Mouse (Mus musculus): ENCODE measurements around the gene Spred3. TPM values are rescaled to one million over a fixed set of nuclear protein-coding genes. Genes with fewer than 3 reads are reported as not detected.

The Spred3 gene
- polyA plus RNA-seq, 1 experiment from 2014 or later = 4.9 TPM

DNA sequence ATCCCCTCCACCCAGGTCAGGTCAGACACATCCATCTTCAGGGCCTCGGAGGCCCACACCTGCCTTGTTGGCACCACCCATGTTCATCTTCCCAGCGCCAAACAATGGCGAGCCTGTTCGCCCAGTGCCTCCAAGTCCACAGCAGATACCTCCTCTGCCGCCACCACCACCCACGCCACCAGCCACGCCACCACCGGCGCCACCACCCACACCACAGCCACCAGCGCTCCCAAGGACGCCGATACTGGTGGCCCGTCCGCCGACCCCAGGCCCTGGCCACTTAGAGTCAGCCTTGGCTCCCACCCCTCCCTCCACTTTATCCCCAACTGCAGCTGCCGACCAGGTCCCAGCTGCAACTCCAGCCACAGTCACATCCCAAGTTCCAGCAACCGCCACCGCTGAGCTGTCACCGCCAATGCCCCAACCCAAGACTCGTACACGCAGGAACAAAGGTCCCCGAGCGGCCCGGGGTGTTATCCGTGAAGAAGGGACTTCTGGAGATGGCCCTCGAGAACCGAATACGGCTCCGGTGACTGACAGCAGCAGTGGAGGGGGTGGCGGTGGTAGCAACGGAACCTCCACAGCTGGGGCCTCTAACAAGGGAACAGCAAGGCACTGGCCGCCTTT is 2.3 kb upstream of the Spred3 start:
- Histone ChIP-seq H3K4me1 (ENCODE audit: control insufficient read depth, insufficient read depth, low read length) (peaks cover 9% of the 10 kb centered on the region), H3K36me3 (replicated peaks; ENCODE audit: control insufficient read depth, insufficient read depth, low read depth, low read length) (peaks cover 14% of the 10 kb centered on the region), H3K4me3 (ENCODE audit: low read depth, low read length) (no peak overlapping the region), H3K27me3 (ENCODE audit: control insufficient read depth, insufficient read depth, low read length) (peaks cover 29% of the 10 kb centered on the region), H3K9me3 (replicated peaks; ENCODE audit: control insufficient read depth, low read length) (no peaks in the 10 kb centered on the region), H3K9ac (replicated peaks; ENCODE audit: low read length) (no peak overlapping the region), H3K4me2 (ENCODE audit: low read depth, low read length) (no peak overlapping the region), H3K27ac (replicated peaks; ENCODE audit: low read depth, low read length) (no peak overlapping the region)
- DNase-seq (ENCODE audit: low spot score) (no peak), ATAC-seq (replicated peaks; ENCODE audit: insufficient number of reproducible peaks, low FRiP score, low TSS enrichment, low read depth) (no peak)
- WGBS = 25% methylated on average over 31 of the region's 32 CpGs

- H3K27ac ChIP-seq (replicated peaks; ENCODE audit: low read depth, low read length) = no peak overlapping the region
- H3K36me3 ChIP-seq (replicated peaks; ENCODE audit: control insufficient read depth, insufficient read depth, low read depth, low read length) = peaks cover 14% of the 10 kb centered on the region
These were observed 1.4 kb upstream of the Spred3 start for GRCm38 (mm10) chr7:29171562-29172097.

DNA sequence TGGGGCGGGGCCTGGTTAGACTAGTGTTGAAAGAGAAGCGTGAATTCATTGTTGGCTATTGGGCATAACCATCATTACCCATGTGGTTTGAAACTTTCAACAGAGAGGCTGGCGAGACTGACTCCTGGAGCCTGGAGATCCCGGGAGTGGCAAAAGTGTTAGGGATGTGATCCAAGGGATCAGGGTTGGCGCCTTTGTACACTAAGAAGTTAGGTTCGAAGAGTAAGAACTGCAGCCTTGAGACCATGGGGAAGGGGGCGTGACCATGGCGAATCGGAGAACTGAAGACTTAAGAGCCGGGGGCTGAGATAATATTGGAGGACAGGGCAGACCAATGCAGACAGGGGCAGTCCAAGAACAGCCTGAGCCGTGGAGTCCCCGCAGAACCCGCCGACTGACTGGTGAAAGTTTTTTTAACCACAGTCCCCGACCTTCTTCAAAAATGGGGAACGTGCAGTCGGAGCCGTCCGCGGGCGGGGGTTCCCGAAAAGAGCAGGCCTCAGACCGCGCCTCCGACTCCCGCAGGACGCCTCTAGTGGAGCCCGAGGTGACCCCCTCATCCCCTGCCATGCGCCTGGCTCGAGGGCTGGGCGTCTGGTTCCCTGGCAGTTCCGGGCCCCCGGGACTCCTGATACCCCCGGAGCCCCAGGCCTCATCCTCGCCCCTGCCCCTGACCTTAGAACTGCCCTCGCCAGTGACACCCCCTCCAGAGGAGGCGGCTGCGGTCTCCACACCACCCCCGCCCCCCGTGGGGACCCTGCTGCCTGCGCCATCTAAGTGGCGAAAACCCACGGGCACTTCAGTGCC is 747 bp upstream of the Spred3 start:
- H3K36me3 ChIP-seq (replicated peaks; ENCODE audit: control insufficient read depth, insufficient read depth, low read depth, low read length) = peaks cover 11% of the 10 kb centered on the region
- no peaks in the 10 kb centered on the region for H3K9me3 ChIP-seq (replicated peaks; ENCODE audit: control insufficient read depth, low read length)
- peak overlapping the region; percentile 55 for H3K9ac ChIP-seq (replicated peaks; ENCODE audit: low read length)
- WGBS = 2% methylated on average over 40 of the region's 43 CpGs
- H3K27me3 ChIP-seq (ENCODE audit: control insufficient read depth, insufficient read depth, low read length) = peaks cover 29% of the 10 kb centered on the region
- H3K27ac ChIP-seq (replicated peaks; ENCODE audit: low read depth, low read length) = no peak overlapping the region
- ATAC-seq (replicated peaks; ENCODE audit: insufficient number of reproducible peaks, low FRiP score, low TSS enrichment, low read depth) (no peak), DNase-seq (ENCODE audit: low spot score) (peak; percentile 54)
- peaks cover 9% of the 10 kb centered on the region for H3K4me1 ChIP-seq (ENCODE audit: control insufficient read depth, insufficient read depth, low read length)
- H3K4me3 ChIP-seq (ENCODE audit: low read depth, low read length) = peak overlapping the region; percentile 49
- H3K4me2 ChIP-seq (ENCODE audit: low read depth, low read length) = peak overlapping the region; percentile 48

More at GRCm38 (mm10) chr7:29171562-29172097, 1.4 kb upstream of the Spred3 start:
- ATAC-seq (replicated peaks; ENCODE audit: insufficient number of reproducible peaks, low FRiP score, low TSS enrichment, low read depth) (no peak), DNase-seq (ENCODE audit: low spot score) (no peak)
- H3K4me3 ChIP-seq (ENCODE audit: low read depth, low read length) = peak overlapping the region; percentile 49
- WGBS = 7% methylated on average over 34 of the region's 34 CpGs
- peaks cover 9% of the 10 kb centered on the region for H3K4me1 ChIP-seq (ENCODE audit: control insufficient read depth, insufficient read depth, low read length)
- no peaks in the 10 kb centered on the region for H3K9me3 ChIP-seq (replicated peaks; ENCODE audit: control insufficient read depth, low read length)
- peaks cover 29% of the 10 kb centered on the region for H3K27me3 ChIP-seq (ENCODE audit: control insufficient read depth, insufficient read depth, low read length)
- H3K4me2 ChIP-seq (ENCODE audit: low read depth, low read length) = peak overlapping the region; percentile 48
- peak overlapping the region; percentile 55 for H3K9ac ChIP-seq (replicated peaks; ENCODE audit: low read length)

GRCm38 (mm10) chr7:29169231-29170065 is 763 bp downstream of the Spred3 start:
- DNase-seq (ENCODE audit: low spot score) (peak; percentile 90), ATAC-seq (replicated peaks; ENCODE audit: insufficient number of reproducible peaks, low FRiP score, low TSS enrichment, low read depth) (peak; percentile 77)
- under 1% methylated on average over 33 of the region's 39 CpGs for WGBS
- Histone ChIP-seq H3K4me3 (ENCODE audit: low read depth, low read length) (peak overlapping the region; percentile 49), H3K4me1 (ENCODE audit: control insufficient read depth, insufficient read depth, low read length) (peaks cover 9% of the 10 kb centered on the region), H3K9me3 (replicated peaks; ENCODE audit: control insufficient read depth, low read length) (no peaks in the 10 kb centered on the region), H3K27ac (replicated peaks; ENCODE audit: low read depth, low read length) (peak overlapping the region; percentile 48), H3K4me2 (ENCODE audit: low read depth, low read length) (peak overlapping the region; percentile 48), H3K27me3 (ENCODE audit: control insufficient read depth, insufficient read depth, low read length) (peaks cover 29% of the 10 kb centered on the region), H3K36me3 (replicated peaks; ENCODE audit: control insufficient read depth, insufficient read depth, low read depth, low read length) (peaks cover 2% of the 10 kb centered on the region), H3K9ac (replicated peaks; ENCODE audit: low read length) (peak overlapping the region; percentile 55)

DNA sequence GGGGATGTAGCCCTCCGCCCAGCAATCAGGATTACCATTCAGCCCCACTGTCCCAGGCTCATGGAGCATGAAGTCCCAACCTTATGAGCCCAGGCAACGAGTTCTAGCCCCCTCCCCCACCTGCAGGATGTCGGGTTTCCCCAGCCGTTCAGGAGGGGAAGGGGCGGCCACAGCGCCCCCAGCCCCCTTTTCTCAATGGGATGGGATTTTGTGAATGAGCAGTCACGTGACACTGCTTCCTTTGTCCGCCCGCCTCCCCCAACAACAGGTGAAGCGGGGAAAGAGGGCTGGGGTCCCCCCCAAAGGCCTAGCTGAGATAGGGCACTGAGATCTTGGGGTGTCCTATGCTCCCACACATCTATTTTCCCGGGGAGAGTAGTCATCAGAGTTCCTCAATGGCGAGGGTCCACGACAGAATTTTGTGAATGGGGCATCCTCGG is 1.4 kb downstream of the Spred3 start:
- no peaks in the 10 kb centered on the region; the same call in 1 of the 2 replicates for H3K36me3 ChIP-seq (replicated peaks; ENCODE audit: control insufficient read depth, insufficient read depth, low read depth, low read length)
- H3K9me3 ChIP-seq (replicated peaks; ENCODE audit: control insufficient read depth, low read length) = no peaks in the 10 kb centered on the region
- peaks cover 29% of the 10 kb centered on the region for H3K27me3 ChIP-seq (ENCODE audit: control insufficient read depth, insufficient read depth, low read length)
- H3K4me2 ChIP-seq (ENCODE audit: low read depth, low read length) = peak overlapping the region; percentile 48
- peak; percentile 72 for DNase-seq (ENCODE audit: low spot score)
- H3K27ac ChIP-seq (replicated peaks; ENCODE audit: low read depth, low read length) = peak overlapping the region; percentile 48; the same call in 1 of the 2 replicates
- ATAC-seq (replicated peaks; ENCODE audit: insufficient number of reproducible peaks, low FRiP score, low TSS enrichment, low read depth) = peak; percentile 3; the same call in 1 of the 2 replicates
- peak overlapping the region; percentile 49 for H3K4me3 ChIP-seq (ENCODE audit: low read depth, low read length)
- H3K4me1 ChIP-seq (ENCODE audit: control insufficient read depth, insufficient read depth, low read length) = peaks cover 9% of the 10 kb centered on the region
- H3K9ac ChIP-seq (replicated peaks; ENCODE audit: low read length) = peak overlapping the region; percentile 55
- under 1% methylated on average over 14 of the region's 14 CpGs for WGBS

DNA sequence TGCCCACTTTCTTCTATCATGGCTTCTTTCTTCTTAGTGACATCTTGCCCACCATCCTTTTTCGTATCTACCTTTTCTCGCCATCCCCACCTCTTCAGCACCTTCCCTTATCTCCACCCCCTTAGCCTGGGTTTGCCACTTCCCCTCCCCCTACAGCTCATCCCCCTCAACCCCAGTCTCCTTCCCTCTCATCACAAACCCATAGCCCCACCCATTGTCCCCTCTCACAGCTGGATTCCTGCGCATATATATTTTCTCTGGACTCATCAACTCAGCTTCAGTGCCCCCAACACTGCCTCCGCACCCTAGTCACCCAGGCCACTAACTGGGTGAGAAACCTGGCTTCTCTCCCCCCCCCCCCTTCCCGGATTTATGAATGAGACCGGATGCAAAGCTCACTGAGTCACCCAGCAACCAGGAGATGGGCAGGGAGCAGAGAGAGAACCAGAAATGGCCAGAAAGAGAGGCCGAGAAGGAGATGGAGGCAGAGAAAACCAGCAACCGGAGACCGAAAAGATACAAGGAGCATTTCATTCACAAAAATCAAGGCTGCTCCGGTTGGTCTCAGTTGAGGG is 2.0 kb downstream of the Spred3 start:
- no peak for ATAC-seq (replicated peaks; ENCODE audit: insufficient number of reproducible peaks, low FRiP score, low TSS enrichment, low read depth)

DNA sequence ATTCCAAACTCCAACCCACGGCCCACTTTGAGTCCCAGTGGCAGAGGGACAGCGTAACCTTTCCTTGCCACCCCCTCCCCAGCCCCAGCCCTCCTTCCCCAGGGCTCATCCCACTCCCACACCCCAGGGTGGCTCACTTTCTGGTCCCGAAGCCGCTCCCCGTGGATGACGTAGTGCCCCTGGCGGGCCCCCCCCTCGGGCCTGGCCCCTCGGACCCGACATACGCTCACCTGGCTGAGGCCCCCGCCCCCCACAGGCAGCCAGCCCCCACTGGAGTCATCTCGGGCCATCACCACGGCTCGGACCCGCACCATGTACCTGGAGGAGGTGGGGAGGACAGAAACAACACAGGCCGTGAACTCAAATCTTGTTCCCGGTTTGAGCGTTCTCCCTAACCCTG is 2.6 kb downstream of the Spred3 start:
- no peaks in the 10 kb centered on the region for H3K9me3 ChIP-seq (replicated peaks; ENCODE audit: control insufficient read depth, low read length)
- 12% methylated on average over 19 of the region's 19 CpGs for WGBS
- peaks cover 18% of the 10 kb centered on the region for H3K27me3 ChIP-seq (ENCODE audit: control insufficient read depth, insufficient read depth, low read length)
- H3K36me3 ChIP-seq (replicated peaks; ENCODE audit: control insufficient read depth, insufficient read depth, low read depth, low read length) = no peaks in the 10 kb centered on the region
- H3K4me3 ChIP-seq (ENCODE audit: low read depth, low read length) = peak overlapping the region; percentile 49; the same call in 1 of the 2 replicates
- H3K9ac ChIP-seq (replicated peaks; ENCODE audit: low read length) = no peak overlapping the region
- peak overlapping the region; percentile 48 for H3K4me2 ChIP-seq (ENCODE audit: low read depth, low read length)
- no peak overlapping the region for H3K27ac ChIP-seq (replicated peaks; ENCODE audit: low read depth, low read length)
- DNase-seq (ENCODE audit: low spot score) = no peak
- ATAC-seq (replicated peaks; ENCODE audit: insufficient number of reproducible peaks, low FRiP score, low TSS enrichment, low read depth) = no peak
- H3K4me1 ChIP-seq (ENCODE audit: control insufficient read depth, insufficient read depth, low read length) = peaks cover 9% of the 10 kb centered on the region

More for the DNA sequence above, 2.0 kb downstream of the Spred3 start:
- no peaks in the 10 kb centered on the region for H3K9me3 ChIP-seq (replicated peaks; ENCODE audit: control insufficient read depth, low read length)
- peaks cover 9% of the 10 kb centered on the region for H3K4me1 ChIP-seq (ENCODE audit: control insufficient read depth, insufficient read depth, low read length)
- H3K27ac ChIP-seq (replicated peaks; ENCODE audit: low read depth, low read length) = no peak overlapping the region
- H3K4me2 ChIP-seq (ENCODE audit: low read depth, low read length) = peak overlapping the region; percentile 48
- 4% methylated on average over 10 of the region's 10 CpGs for WGBS
- no peak for DNase-seq (ENCODE audit: low spot score)
- peak overlapping the region; percentile 55 for H3K9ac ChIP-seq (replicated peaks; ENCODE audit: low read length)
- peak overlapping the region; percentile 49 for H3K4me3 ChIP-seq (ENCODE audit: low read depth, low read length)
- peaks cover 23% of the 10 kb centered on the region for H3K27me3 ChIP-seq (ENCODE audit: control insufficient read depth, insufficient read depth, low read length)
- no peaks in the 10 kb centered on the region; the same call in 1 of the 2 replicates for H3K36me3 ChIP-seq (replicated peaks; ENCODE audit: control insufficient read depth, insufficient read depth, low read depth, low read length)
